Mouse (Mus musculus) stomach, embryonic 14.5 days (tissue): Measurements from ENCODE around the gene Rmnd1. TPM values are rescaled to one million over a fixed set of nuclear protein-coding genes. Genes with fewer than 3 reads are reported as not detected.
"Not testable (repeated sequence)": the region's sequence is repeated elsewhere in the genome, so short reads cannot be mapped to it uniquely, and the experiment has no call there.

Source experiments
- ATAC-seq: fragments of 200-750 bp; cut with Nextera tagmentation; 2 replicates; pipeline ENCODE4 v1.8.0; 2017; ENCODE audit warnings: low read depth, moderate TSS enrichment; ENCODE audit not compliant: insufficient number of reproducible peaks, insufficient read depth, low FRiP score
- H3K27ac ChIP-seq: fragments of 300-500 bp; sonication (generic); 2 replicates; pipeline ENCODE4 v1.5.1; 2014; ENCODE audit warnings: mild to moderate bottlenecking, low read length, moderate library complexity, mixed read lengths
- H3K27me3 ChIP-seq: fragments of 300-500 bp; sonication (generic); 2 replicates; pipeline ENCODE4 v1.6.1; 2014; ENCODE audit warnings: low read length, control low read depth, mixed read lengths; ENCODE audit not compliant: control insufficient read depth, insufficient read depth
- H3K36me3 ChIP-seq: fragments of 300-500 bp; sonication (generic); 2 replicates; pipeline ENCODE4 v1.6.1; 2014; ENCODE audit warnings: mild to moderate bottlenecking, control low read depth, low read length, moderate library complexity, mixed read lengths; ENCODE audit not compliant: control insufficient read depth, insufficient read depth
- H3K4me1 ChIP-seq: fragments of 300-500 bp; sonication (generic); 2 replicates; pipeline ENCODE4 v1.6.1; 2014; ENCODE audit warnings: low read length, control low read depth, mixed read lengths; ENCODE audit not compliant: control insufficient read depth, insufficient read depth
- H3K4me2 ChIP-seq: fragments of 300-500 bp; sonication (generic); replicated peaks from 2 replicates; pipeline ENCODE4 v1.6.1; 2014; ENCODE audit warnings: low read depth, low read length, control low read depth
- H3K4me3 ChIP-seq: fragments of 300-500 bp; sonication (generic); 2 replicates; pipeline ENCODE4 v1.5.1; 2014; ENCODE audit warnings: low read depth, low read length, control low read depth
- H3K9ac ChIP-seq: fragments of 300-500 bp; sonication (generic); replicated peaks from 2 replicates; pipeline ENCODE4 v1.6.1; 2014; ENCODE audit warnings: low read depth, mild to moderate bottlenecking, control low read depth, low read length, moderate library complexity, mixed read lengths
- H3K9me3 ChIP-seq: fragments of 300-500 bp; sonication (generic); 2 replicates; pipeline ENCODE4 v1.6.1; 2016; ENCODE audit warnings: low read depth, low read length, control low read depth; ENCODE audit not compliant: control insufficient read depth
- WGBS: fragments of 180-500 bp; shearing (Covaris S2); extraction: QIAGEN DNeasy Blood & Tissue Kit; methylation state at CpG from one replicate; pipeline ENCODE4 v1.1.7; 2014; 5-methylcytosine and 5-hydroxymethylcytosine counted together
- polyA plus RNA-seq: library from polyadenylated mRNA; unstranded; fragments of >200 nt; fragmentation: Nextera tagmentation; extraction: Ambion mirVana; gene quantifications from 2 replicates; pipeline ENCODE4 v1.2.1, GENCODE M21; 2014

Rmnd1 gene
- polyA plus RNA-seq, 1 experiment from 2014 or later, result 55.1 TPM

DNA sequence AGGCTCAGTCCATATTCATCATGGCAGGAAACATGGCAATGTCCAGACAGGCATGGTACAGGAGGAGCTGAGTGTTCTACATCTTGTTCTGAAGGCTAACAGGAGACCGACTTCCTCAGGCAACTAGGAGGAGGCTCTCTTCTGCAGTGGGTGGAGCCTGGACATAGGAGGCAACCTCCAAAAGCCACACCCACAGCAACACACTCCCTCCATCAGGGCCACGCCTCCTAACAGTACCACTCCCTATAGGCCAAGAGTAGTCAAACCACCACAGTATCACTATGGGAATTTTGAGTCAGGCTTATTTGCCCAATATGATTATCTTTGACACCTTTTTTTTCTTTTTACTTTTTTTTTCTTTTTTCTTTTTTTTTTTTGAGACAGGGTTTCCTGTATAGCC is 28.0 kb upstream of the Rmnd1 start:
- Histone ChIP-seq H3K9me3 (no peaks in the 10 kb centered on the region), H3K27ac (no peak overlapping the region), H3K9ac (no peak overlapping the region), H3K36me3 (no peaks in the 10 kb centered on the region; the same call in 1 of the 2 replicates), H3K4me3 (no peak overlapping the region), H3K4me2 (no peak overlapping the region), H3K4me1 (no peaks in the 10 kb centered on the region), H3K27me3 (no peaks in the 10 kb centered on the region)
- ATAC-seq, result no peak
- WGBS, result 98% methylated on average over 2 of the region's 2 CpGs

- peaks cover 15% of the 10 kb centered on the region; the same call in 1 of the 2 replicates for H3K36me3 ChIP-seq
- H3K4me2 ChIP-seq, result no peak overlapping the region
- no peaks in the 10 kb centered on the region for H3K27me3 ChIP-seq
- no peaks in the 10 kb centered on the region for H3K9me3 ChIP-seq
- H3K4me3 ChIP-seq, result no peak overlapping the region
- 75% methylated on average over 4 of the region's 4 CpGs for WGBS
- H3K27ac ChIP-seq, result no peak overlapping the region
- no peak overlapping the region for H3K9ac ChIP-seq
- peak; percentile 23; the same call in 1 of the 2 replicates for ATAC-seq
- H3K4me1 ChIP-seq, result no peaks in the 10 kb centered on the region
These were observed 24.2 kb upstream of the Rmnd1 start for GRCm38 (mm10) chr10:4456409-4456808.

- no peak overlapping the region for H3K4me2 ChIP-seq
- H3K4me1 ChIP-seq, result peaks cover 12% of the 10 kb centered on the region
- no peak for ATAC-seq
- no peak overlapping the region for H3K4me3 ChIP-seq
- peaks cover 12% of the 10 kb centered on the region; the same call in 1 of the 2 replicates for H3K36me3 ChIP-seq
- H3K27me3 ChIP-seq, result no peaks in the 10 kb centered on the region
- H3K9ac ChIP-seq, result no peak overlapping the region
- no peaks in the 10 kb centered on the region for H3K9me3 ChIP-seq
- WGBS, result 90% methylated on average over 3 of the region's 3 CpGs
- no peak overlapping the region for H3K27ac ChIP-seq
These were observed 3.2 kb upstream of the Rmnd1 start for GRCm38 (mm10) chr10:4435416-4435815.

- not testable (repeated sequence) for H3K27me3 ChIP-seq, H3K9ac ChIP-seq, H3K9me3 ChIP-seq, H3K27ac ChIP-seq, ATAC-seq, H3K36me3 ChIP-seq
- WGBS, result 88% methylated on average over 2 of the region's 2 CpGs
- Histone ChIP-seq H3K4me3 (0 out of 2 replicates have a peak overlapping the region, but pooled peaks have one; percentile 74), H3K4me1 (peaks cover 12% of the 10 kb centered on the region), H3K4me2 (peak overlapping the region; percentile 59; the same call in 1 of the 2 replicates)
These were observed 1.7 kb upstream of the Rmnd1 start for GRCm38 (mm10) chr10:4433871-4434270.

DNA sequence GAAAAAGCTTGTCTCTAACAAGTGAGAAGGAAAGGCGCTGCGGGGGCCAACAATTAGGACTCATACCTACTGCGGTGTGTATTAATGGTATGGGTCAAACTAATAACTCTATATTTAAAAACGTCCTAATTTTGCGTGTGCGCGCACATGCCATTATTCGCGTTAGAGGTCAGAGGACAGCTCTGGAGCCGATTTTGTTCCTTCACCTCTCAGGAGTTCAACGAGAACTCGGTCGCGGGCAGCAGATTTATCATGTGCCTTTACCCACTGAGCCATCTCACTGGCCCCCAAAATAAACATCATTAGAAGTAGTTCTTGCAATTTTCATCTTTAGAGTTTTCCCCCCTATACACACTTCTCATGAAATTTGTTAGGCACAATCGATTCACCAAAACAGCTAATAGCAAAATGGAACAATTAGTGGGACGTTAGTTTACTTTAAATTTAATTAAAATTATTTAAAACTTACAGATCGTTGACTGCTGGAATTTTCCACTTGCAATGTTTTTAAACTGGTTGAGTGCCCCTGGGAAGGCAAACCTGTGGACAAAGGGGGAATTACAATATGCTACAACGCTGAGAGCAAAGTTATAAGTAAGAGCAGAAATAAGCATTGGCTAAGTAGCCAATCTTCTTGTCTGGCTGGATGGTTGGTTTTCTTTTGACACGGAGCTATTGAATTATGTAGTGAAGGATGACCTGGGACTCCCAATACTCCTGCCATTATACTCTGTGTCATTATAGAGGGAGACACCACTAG is 988 bp upstream of the Rmnd1 start:
- peak overlapping the region; percentile 87 for H3K27ac ChIP-seq
- H3K4me2 ChIP-seq, result peak overlapping the region; percentile 59
- WGBS, result 10% methylated on average over 19 of the region's 19 CpGs
- H3K9me3 ChIP-seq, result no peaks in the 10 kb centered on the region
- peak overlapping the region; percentile 74 for H3K4me3 ChIP-seq
- peak overlapping the region; percentile 63 for H3K9ac ChIP-seq
- no peaks in the 10 kb centered on the region for H3K36me3 ChIP-seq
- H3K4me1 ChIP-seq, result peaks cover 12% of the 10 kb centered on the region
- H3K27me3 ChIP-seq, result no peaks in the 10 kb centered on the region
- no peak for ATAC-seq

GRCm38 (mm10) chr10:4431746-4432122 is 454 bp downstream of the Rmnd1 start:
- Histone ChIP-seq H3K27ac (peak overlapping the region; percentile 68; the same call in 1 of the 2 replicates), H3K4me2 (peak overlapping the region; percentile 56), H3K4me3 (peak overlapping the region; percentile 74), H3K4me1 (peaks cover 12% of the 10 kb centered on the region), H3K36me3 (peaks cover 2% of the 10 kb centered on the region), H3K27me3 (no peaks in the 10 kb centered on the region), H3K9me3 (no peaks in the 10 kb centered on the region), H3K9ac (peak overlapping the region; percentile 59)
- ATAC-seq, result peak; percentile 14; the same call in 1 of the 2 replicates
- WGBS, result 10% methylated on average over 5 of the region's 5 CpGs

DNA sequence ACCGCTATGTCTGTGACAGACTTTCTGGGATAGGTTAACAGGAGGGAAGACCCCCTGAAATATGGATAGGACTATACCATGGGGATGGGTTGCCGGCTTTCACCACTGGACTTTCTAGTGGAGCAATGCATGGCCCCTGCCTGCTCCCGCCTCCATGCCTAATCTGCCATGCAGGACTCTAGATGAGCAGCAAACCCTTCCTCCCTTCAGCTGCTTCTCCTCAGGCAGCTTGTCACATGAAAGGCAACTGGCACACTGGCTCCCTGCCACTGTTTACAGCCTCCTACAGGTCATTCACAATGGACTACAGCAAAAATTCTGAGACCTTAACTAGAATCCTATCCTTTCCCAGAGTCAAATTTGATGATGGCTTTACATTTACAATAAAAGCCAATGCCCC is 1.4 kb downstream of the Rmnd1 start:
- peak overlapping the region; percentile 56 for H3K4me2 ChIP-seq
- 86% methylated on average over 3 of the region's 3 CpGs for WGBS
- no peak for ATAC-seq
- H3K4me1 ChIP-seq, result peaks cover 12% of the 10 kb centered on the region
- H3K9me3 ChIP-seq, result no peaks in the 10 kb centered on the region
- no peaks in the 10 kb centered on the region for H3K27me3 ChIP-seq
- H3K36me3 ChIP-seq, result peaks cover 9% of the 10 kb centered on the region
- no peak overlapping the region for H3K27ac ChIP-seq
- H3K4me3 ChIP-seq, result 0 out of 2 replicates have a peak overlapping the region, but pooled peaks have one; percentile 74
- no peak overlapping the region for H3K9ac ChIP-seq

- H3K27me3 ChIP-seq, result no peaks in the 10 kb centered on the region
- ATAC-seq, result no peak
- no peak overlapping the region for H3K4me3 ChIP-seq
- H3K4me2 ChIP-seq, result no peak overlapping the region
- no peak overlapping the region for H3K27ac ChIP-seq
- peaks cover 12% of the 10 kb centered on the region for H3K4me1 ChIP-seq
- 89% methylated on average over 8 of the region's 8 CpGs for WGBS
- H3K9ac ChIP-seq, result no peak overlapping the region
- H3K36me3 ChIP-seq, result peaks cover 12% of the 10 kb centered on the region
- no peaks in the 10 kb centered on the region for H3K9me3 ChIP-seq
These were observed 1.8 kb downstream of the Rmnd1 start for GRCm38 (mm10) chr10:4430399-4430798.
